Mouse (Mus musculus): ENCODE measurements around the gene Dlgap1. TPM values are rescaled to one million over a fixed set of nuclear protein-coding genes. Genes with fewer than 3 reads are reported as not detected.

The Dlgap1 gene
- total RNA-seq, 2 experiments from 2014 or later: not detected

DNA sequence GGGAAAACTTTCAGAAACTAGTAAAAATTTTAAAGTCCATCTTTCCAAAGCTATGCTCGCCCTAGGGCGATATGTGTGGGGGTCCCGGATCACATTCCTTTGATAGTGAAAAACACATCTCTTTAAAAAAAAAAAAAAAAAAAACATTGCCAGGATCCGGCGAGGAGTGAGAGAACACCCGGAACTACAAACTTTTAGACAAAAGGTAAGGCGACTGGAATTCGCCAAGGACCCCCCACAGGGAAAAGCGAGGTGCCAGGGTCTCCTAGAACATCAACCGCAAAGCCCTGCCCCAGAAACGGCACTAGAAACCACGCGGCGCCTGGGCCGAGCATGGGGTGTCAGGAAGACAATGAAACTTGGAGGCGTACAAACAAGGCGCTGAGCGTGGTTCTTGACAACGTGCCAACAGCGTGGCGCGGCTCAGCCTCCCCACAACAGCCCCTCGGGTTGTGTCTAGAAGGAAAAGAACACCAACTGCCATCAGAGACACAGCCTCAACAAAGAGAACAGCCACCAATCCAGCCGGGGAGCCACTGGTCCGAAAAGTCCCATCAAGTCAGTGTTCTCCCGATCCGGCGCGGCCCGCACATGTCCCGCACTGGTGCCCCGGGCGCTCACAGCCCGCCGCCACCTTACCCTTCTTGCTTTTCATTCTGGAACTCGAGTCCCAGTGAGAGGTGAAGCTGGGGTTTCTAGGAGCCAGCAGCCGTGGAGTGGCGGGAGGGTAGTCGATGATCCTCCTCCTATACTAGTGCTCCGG lies 881.5 kb downstream of the Dlgap1 start:
- ATAC-seq (replicated peaks; ENCODE audit: poor library complexity, severe bottlenecking): no peak

DNA sequence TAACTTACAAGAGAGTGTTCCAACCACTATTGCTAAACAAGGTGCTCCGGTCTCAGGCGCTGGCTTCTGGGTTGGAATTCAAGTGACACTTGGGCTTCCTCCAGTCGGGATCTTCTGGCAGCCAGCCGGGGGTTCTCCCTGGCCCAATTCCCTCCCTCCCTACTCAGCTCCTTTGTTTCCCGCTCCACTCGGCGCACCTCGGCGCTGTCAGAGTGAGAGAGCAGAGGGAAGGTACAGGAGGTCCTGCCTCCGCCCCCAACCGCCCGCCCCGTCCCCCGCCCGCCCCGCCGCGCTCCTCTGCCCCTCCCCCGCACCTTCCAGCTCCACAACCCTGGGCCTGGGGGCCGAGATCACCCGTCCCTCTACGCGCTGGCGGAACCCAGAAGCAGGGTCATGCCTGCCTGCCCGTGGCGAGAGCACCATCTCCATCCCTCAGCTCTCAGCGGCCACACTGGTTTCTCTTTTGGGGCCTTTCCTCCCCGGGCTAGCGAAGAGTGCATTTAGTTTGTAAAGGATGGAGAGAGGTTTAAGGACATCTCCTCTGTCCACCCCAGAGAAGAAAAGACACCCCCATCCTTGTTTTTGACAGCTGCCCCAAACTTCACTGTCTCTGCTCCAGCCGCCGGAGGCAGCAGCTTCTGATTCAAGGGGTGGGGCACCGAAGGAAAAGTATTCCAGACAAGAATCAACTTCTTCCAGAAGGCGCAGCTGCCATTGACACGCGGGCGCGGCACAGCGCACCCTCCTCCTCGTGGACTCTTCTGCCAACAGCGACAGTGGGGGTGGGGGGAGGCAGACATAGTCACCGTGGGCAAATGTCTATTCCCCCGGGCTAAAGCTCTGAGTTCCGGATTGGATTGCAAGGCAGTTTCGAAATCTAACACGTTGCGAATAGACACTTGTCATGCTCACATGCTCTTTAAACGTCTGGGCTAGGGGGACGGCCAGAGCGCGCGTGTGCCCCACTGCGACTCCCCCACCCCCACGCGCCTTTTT lies 882.4 kb downstream of the Dlgap1 start:
- peak; percentile 32 for ATAC-seq (replicated peaks; ENCODE audit: poor library complexity, severe bottlenecking)

GRCm38 (mm10) chr17:70852011-70852685 lies 883.3 kb downstream of the Dlgap1 start:
- peak; percentile 15 for ATAC-seq (replicated peaks; ENCODE audit: poor library complexity, severe bottlenecking)

DNA sequence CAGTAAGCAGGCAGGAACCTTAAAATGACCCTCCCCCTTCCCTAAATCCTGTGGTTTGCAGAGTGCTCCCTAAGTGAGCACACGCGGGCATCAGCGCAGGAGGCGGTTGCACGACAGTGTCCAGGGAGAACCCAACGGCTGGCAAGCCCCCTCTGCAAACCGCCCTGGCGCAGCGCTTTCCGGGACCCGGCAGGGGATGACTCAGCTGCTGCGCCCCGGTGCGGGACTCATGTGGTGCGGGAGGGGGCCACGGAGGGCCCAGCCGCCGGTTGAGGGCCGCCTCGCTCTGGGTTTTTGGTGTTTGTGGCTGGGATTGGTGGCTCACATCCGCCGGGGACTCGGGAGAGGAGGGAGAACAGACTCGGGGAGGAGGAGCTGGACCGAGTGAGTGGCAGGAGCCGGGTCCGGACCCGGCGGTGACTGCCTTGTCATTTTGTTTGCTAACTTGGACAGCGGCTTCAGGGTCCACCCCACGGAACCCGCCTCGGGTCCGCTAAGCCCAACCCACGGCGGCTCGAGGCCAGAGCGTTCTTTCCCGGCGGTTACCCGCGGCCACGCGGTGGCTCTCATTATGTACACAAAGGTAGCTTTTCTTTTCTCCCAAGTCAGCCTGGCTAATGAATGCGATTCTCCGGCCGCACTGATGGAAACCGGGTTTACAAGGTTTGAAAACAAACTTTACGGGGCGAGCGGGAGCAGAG lies 884.0 kb downstream of the Dlgap1 start:
- ATAC-seq (replicated peaks; ENCODE audit: poor library complexity, severe bottlenecking): peak; percentile 29

DNA sequence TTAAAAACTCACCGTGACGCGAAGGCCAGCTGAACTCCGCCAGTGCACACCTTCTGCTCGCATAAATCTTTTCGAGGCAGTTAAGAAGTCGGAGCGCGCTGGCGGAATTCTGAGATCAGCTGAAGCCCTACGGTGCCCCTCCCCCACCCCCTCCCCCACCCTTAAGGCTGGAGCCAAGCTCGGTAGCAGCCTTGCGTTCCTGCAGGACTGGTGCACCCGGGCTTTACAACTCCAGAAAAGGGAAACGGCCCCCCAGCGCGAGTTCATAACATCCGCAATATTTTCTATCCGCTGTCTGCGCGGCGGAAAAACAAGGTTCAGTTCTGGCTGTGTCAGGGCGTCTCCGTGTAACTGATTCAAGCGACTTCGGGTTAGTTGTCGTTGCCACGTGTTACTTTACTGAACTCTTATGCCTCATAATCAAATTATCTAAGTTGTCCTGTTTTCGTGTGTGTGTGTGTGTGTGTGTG lies 884.6 kb downstream of the Dlgap1 start, which contains the start of gene Tgif1:
Tgif1 (minus strand) TSS at position 111 of the 470 bp plus-strand sequence.
- peak; percentile 9 for ATAC-seq (replicated peaks; ENCODE audit: poor library complexity, severe bottlenecking)

DNA sequence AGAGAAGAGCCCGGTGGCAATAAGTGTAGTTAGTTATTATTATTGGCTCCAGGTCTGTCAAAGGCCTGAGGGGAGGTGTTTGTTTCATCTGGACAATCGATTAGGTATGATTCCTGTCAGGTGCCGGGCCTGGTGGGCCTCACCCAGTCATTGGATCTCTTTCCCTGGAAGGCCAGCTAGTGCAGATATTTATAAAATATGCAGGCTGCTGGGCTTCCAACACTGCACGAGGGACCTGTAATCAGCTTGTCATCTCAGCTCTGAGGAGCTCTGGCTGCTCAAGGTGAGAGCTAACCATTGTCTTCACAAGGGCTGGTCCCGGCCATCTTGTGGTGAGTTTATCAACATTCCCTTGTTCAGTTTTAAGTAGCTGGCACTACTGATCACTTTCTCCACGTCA lies 885.1 kb downstream of the Dlgap1 start:
- ATAC-seq (replicated peaks; ENCODE audit: poor library complexity, severe bottlenecking): no peak

DNA sequence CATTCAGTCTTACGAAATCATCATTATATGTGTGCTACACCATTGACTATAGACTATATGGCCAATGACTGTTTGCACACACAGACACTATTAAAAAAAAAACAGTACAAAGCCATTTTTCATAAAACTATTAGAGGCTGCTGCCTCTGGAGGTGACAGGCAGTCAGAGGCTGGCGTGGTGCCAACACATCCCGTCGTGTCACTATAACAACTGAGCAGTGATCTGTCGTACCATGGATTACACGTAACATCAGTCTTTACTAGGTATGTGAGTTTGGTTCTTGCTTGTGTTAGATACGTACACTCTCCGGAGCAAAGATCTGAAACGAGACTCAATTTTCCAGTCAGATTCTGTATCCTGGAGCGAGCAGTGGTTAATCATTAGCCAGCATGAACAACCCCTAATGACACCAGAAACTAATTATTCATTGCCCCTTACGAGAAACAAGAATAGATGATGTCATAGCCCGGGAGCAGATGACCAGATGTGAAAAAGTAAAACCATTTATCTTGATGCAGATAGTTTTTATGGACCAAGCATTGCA lies 888.1 kb downstream of the Dlgap1 start:
- ATAC-seq (replicated peaks; ENCODE audit: poor library complexity, severe bottlenecking): no peak

DNA sequence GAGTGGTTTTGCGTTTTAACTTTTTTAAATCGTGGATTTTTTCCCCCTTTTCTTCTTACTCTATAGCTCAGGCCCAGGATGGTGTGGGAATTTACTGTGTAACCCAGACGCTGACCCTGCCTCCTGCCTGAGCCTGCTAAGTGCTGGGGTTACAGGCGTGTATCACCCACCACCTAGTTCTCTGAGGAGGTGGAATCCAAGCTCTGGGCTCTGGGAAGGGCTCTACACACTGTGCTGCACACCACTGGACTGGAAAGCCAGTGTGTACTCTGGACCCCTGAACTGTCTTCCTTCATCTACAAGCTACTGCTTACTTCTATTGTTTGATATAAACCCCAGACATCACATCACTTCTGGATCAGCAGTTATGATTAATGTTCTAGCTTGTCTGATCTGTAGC lies 889.9 kb downstream of the Dlgap1 start:
- no peak for ATAC-seq (replicated peaks; ENCODE audit: poor library complexity, severe bottlenecking)

- ATAC-seq (replicated peaks; ENCODE audit: poor library complexity, severe bottlenecking): no peak
Measured at GRCm38 (mm10) chr17:70864117-70864516, 895.2 kb downstream of the Dlgap1 start.

- no peak for ATAC-seq (replicated peaks; ENCODE audit: poor library complexity, severe bottlenecking)
Measured at GRCm38 (mm10) chr17:70864645-70865044, 895.8 kb downstream of the Dlgap1 start.

DNA sequence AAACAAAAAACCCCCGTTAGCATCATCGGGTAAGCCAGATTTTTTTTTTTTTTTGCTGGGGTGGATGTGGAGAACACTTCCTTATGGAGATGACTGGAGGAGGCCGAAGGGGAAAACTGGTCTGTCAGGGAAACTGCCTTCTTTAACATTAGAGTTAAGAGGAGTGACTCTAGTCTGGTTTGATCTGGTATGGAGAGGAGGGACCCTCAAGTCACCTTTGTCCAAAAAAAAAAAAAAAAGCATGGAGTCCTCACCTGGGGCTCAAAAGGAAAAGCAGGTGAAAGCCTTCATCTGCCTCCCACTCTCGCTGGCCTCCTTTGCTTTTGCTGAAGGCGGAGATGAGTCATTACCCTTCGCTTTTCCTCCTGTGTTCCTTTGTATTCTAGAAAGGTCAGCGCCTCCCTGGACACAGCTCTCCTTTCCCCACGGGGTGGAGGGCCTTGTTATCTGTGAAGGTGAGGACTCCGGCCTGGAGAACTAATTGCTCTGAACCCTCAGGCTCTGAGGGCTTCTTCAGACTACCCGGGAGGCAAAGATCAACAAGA lies 896.3 kb downstream of the Dlgap1 start:
- no peak for ATAC-seq (replicated peaks; ENCODE audit: poor library complexity, severe bottlenecking)

GRCm38 (mm10) chr17:70866029-70866428 lies 897.2 kb downstream of the Dlgap1 start:
- no peak for ATAC-seq (replicated peaks; ENCODE audit: poor library complexity, severe bottlenecking)

DNA sequence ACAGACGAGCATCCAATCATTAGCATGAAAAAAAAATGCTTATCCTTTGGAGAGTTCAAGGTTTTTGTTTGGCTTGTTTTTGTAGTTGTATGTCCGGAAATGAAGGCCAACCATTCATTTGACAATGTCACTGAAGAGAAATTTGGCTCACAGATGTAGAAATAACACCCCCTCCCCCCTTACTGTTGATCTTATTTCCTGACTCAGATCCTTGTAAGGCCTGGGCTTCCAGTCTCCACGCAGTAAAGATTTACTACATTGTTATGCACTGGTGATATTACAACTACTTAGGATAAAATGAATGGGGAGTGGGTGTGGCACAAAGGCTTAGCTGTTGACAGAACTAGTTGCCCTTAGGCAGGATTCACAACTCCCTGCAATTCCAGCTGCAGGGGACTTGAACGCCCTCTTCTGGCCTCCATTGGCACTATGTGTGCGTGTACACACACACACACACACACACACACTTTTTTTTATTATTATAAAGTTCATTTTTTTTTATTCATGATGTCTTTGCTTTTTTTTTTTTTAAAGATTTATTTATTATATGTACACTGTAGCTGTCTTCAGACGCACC lies 897.8 kb downstream of the Dlgap1 start:
- no peak for ATAC-seq (replicated peaks; ENCODE audit: poor library complexity, severe bottlenecking)

DNA sequence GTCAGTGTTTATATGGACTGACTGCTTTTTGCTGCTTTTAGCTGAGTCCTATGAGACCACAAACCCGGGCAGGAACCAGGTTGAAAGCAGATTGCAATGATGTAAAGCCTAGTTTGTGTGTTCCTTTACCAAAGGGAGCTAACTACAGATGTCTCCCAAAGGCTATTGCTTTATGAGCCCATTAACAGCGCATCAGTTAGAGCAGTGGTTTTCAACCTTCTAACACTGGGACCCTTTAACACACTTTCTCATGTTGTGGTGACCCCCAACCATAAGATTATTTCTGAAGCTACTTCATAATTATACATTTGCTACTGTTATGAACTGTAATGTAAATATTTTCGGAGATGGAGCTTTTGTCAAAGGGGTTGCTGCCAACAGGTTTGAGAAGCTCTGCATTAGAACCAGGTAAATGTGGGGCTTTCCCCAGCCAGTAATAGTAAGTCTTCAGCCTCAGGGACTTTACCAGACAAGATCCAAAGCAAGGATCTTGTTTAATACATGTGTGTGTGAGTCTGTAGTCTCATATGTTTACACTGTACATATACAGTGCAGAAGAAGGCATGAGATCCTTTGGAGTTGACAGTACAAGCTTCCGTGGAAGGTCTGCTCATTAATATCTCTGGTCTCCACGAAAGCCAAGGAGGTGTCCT lies 899.8 kb downstream of the Dlgap1 start:
- ATAC-seq (replicated peaks; ENCODE audit: poor library complexity, severe bottlenecking): no peak

- no peak for ATAC-seq (replicated peaks; ENCODE audit: poor library complexity, severe bottlenecking)
Measured at GRCm38 (mm10) chr17:70870581-70870980, 901.7 kb downstream of the Dlgap1 start.

Measured in granulocyte monocyte progenitor cell, adult 5-6 weeks (primary cell).